Mouse (Mus musculus): ENCODE measurements around the gene Bnipl.

DNA sequence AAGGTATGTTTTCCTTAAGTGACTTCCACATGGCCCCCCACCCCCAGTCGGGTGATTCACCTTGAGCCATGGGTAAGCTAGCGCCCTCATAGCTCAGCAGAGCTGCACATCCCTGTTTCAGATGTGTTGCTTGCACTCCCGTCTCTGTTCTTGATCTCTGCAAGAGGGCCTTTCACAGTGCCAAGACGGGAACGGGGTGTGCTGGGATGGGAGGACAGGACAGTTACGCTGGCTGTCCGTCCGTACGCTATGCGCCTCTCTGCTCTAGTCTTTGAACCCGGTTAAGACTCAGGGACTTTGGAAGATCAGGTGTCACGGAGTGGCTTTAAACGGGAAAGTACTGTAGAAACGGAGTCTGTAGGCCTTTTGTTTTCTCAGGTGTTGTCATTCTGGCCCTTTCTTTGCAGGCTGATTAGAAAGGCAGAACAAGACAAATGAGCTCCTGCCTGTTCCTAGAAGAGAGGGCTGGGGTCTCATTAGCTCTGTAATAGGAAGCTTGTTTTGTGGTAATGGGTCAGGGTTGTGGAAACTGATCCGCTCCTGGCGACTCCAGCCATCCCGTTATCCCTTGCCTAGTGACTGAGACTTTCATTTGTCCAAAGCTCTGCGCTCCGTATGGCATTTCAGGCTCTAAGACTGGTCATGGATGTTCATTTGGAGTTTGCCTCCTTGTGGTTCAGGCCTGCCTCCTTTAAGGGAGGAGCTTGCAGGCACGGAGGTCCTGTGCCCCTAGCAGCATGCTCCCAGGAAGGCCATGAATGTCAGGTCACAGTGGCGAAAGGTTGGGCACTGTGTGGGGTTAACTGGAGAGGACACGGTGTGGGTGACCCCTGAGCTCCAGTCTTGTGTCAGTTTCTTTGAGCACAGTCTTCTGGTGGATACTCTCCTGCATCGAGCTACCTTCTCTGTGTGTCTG is 15.3 kb downstream of the Bnipl start:
- TF ChIP-seq POLR2A (IDR thresholded peaks at IDR 0.05; ENCODE audit: insufficient read depth, low read length) (no peak), CTCF (IDR thresholded peaks at IDR 0.05; ENCODE audit: low read depth, low read length) (no peak), EP300 (IDR thresholded peaks at IDR 0.05; ENCODE audit: insufficient read depth, low read depth, low read length) (no peak)
